Comparison of ENCODE assay signal across 14 mouse cellular contexts in genomic region chr7:128960575-128960974, GRCm38 (mm10).
"Had no signal": no experiment of that assay in that cellular context is flagged by ENCODE, and none has a peak within 500 bp of the region (broad histone marks: within the 10 kb centered on the region; RNA-seq: fewer than 3 reads in every experiment).

No protein-coding gene starts in this region.

- H3K4me1 ChIP-seq: limb, embryonic 15.5 days; liver, embryonic 12.5 days; lung, embryonic 15.5 days; megakaryocyte, embryonic 14.5 days; midbrain, embryonic 12.5 days; stomach, embryonic 15.5 days had no signal

- H3K36me3 ChIP-seq: limb, embryonic 15.5 days; liver, embryonic 12.5 days; lung, embryonic 15.5 days; midbrain, embryonic 12.5 days; stomach, embryonic 15.5 days had no signal

- H3K4me2 ChIP-seq: limb, embryonic 15.5 days; liver, embryonic 12.5 days; lung, embryonic 15.5 days; midbrain, embryonic 12.5 days; stomach, embryonic 15.5 days had no signal

- H3K27ac ChIP-seq: kidney, postnatal 0 days; limb, embryonic 15.5 days; liver, embryonic 12.5 days; lung, embryonic 15.5 days; macrophage; midbrain, embryonic 12.5 days; stomach, embryonic 15.5 days had no signal

- DNase-seq: kidney, adult 9 months; kidney, postnatal 36 days; lung, postnatal 14 days; right cerebral cortex, postnatal 14 days; thymus, postnatal 4 days had no signal

- ATAC-seq: liver, embryonic 12.5 days; midbrain, embryonic 16.5 days had no signal

- H3K4me3 ChIP-seq: limb, embryonic 15.5 days; liver, embryonic 12.5 days; lung, embryonic 15.5 days; megakaryocyte, embryonic 14.5 days; midbrain, embryonic 12.5 days; stomach, embryonic 15.5 days had no signal

- H3K9ac ChIP-seq: limb, embryonic 15.5 days; liver, embryonic 12.5 days; lung, embryonic 15.5 days; midbrain, embryonic 12.5 days; stomach, embryonic 15.5 days had no signal

- H3K9me3 ChIP-seq: limb, embryonic 15.5 days; liver, embryonic 12.5 days; lung, embryonic 15.5 days; midbrain, embryonic 12.5 days; stomach, embryonic 15.5 days had no signal

- H3K27me3 ChIP-seq: limb, embryonic 15.5 days; liver, embryonic 12.5 days; lung, embryonic 15.5 days; megakaryocyte, embryonic 14.5 days; midbrain, embryonic 12.5 days; stomach, embryonic 15.5 days had no signal
